Mouse (Mus musculus) splenic B cell, adult 2 months (primary cell): ENCODE data around the gene Gm20479.

Source experiments
- DNase-seq: peaks from one replicate; pipeline ENCODE4 v3.0.0-alpha.2; 2011; ENCODE audit warnings: low read depth, low spot score
- H3K27me3 ChIP-seq: 2 replicates; pipeline ENCODE4 v1.6.1; 2012; ENCODE audit warnings: mild to moderate bottlenecking, low read length, moderate library complexity, mixed read lengths; ENCODE audit not compliant: control insufficient read depth, poor library complexity, insufficient read depth, severe bottlenecking
- H3K36me3 ChIP-seq: 2 replicates; pipeline ENCODE4 v1.6.1; 2012; ENCODE audit warnings: mild to moderate bottlenecking, low read length, moderate library complexity, mixed read lengths; ENCODE audit not compliant: control insufficient read depth, poor library complexity, insufficient read depth, severe bottlenecking

The Gm20479 gene

GRCm38 (mm10) chr7:27323001-27323400 lies 34.2 kb downstream of the Gm20479 start:
- DNase-seq, result no peak
- Histone ChIP-seq H3K36me3 (no peaks in the 10 kb centered on the region), H3K27me3 (no peaks in the 10 kb centered on the region; the same call in 1 of the 2 replicates)

DNA sequence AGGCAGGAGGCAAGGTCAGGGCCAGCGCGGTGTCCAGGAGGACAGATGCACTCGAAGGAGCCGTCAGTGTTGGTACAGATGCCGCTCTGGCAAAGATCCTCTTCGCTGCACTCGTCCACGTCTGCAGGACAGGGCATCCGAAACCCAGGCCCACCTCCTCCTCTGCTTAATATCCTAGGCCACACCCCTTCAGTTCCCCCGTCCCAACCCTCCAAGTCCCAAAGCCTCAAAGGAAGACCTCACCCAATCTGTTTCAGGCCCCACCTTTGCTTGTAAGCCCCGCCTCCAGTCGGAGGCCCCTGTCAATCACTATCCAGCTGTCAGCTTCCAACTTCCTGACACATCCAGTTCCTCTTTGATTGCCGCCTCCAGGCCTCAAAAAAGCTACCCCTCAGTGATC lies 34.9 kb downstream of the Gm20479 start:
- Histone ChIP-seq H3K27me3 (no peaks in the 10 kb centered on the region; the same call in 1 of the 2 replicates), H3K36me3 (no peaks in the 10 kb centered on the region)
- DNase-seq, result no peak

DNA sequence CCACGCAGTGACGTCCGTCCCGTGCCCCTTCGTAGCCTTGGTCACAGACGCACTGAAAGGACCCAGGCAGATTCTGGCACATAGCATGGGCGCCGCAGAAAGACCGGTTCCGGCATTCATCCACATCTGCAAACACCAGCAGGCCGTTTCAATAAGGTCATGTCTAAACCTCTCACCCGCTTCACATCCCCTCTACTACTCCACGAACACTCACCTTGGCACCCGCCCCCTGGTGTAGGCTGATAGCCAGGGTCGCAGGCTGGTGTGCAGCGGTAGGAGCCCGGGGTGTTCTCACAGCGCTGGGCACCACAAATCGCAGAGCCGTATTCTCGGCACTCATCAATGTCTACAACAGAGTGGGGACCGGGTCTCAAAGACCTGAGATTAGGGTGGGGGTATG lies 37.8 kb downstream of the Gm20479 start:
- DNase-seq, result no peak
- Histone ChIP-seq H3K36me3 (no peaks in the 10 kb centered on the region), H3K27me3 (no peaks in the 10 kb centered on the region; the same call in 1 of the 2 replicates)

GRCm38 (mm10) chr7:27315958-27316357 lies 41.3 kb downstream of the Gm20479 start:
- DNase-seq, result no peak
- Histone ChIP-seq H3K36me3 (no peaks in the 10 kb centered on the region), H3K27me3 (no peaks in the 10 kb centered on the region; the same call in 1 of the 2 replicates)

GRCm38 (mm10) chr7:27314393-27314792 lies 42.8 kb downstream of the Gm20479 start:
- peak; percentile 10 for DNase-seq
- H3K27me3 ChIP-seq, result no peaks in the 10 kb centered on the region

DNA sequence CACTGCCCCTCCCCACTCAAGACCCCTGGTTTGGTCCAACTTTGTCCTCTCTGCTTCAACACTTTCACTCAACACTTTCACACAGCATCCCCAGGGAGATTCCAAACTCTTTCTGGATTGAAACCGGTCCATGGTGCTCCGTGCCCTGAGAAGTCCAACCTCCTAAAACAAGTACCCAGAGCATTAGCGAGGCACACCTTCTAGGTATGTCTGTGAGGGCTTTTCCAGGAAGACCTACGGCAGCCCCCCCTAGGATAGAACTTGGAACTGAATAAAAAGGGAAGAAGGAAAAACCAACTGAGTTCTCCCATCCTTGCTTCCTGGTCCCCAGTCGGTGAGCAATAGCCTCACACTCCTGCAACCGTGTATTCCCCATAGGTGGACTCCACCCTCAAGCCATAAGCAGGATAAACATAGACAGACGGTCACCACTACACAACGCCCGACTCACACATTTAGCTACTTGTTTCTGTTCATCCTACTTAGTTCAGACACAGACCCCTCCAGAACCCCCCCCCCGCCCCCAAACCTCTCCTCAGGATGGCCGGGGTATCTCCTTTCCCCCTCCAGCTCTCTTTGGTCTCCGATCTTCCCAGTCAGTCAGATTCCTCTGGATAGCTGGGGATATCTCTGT lies 45.5 kb downstream of the Gm20479 start:
- DNase-seq, result no peak
- Histone ChIP-seq H3K27me3 (no peaks in the 10 kb centered on the region), H3K36me3 (no peaks in the 10 kb centered on the region)

More at GRCm38 (mm10) chr7:27314393-27314792, 42.8 kb downstream of the Gm20479 start:
- H3K36me3 ChIP-seq, result no peaks in the 10 kb centered on the region

DNA sequence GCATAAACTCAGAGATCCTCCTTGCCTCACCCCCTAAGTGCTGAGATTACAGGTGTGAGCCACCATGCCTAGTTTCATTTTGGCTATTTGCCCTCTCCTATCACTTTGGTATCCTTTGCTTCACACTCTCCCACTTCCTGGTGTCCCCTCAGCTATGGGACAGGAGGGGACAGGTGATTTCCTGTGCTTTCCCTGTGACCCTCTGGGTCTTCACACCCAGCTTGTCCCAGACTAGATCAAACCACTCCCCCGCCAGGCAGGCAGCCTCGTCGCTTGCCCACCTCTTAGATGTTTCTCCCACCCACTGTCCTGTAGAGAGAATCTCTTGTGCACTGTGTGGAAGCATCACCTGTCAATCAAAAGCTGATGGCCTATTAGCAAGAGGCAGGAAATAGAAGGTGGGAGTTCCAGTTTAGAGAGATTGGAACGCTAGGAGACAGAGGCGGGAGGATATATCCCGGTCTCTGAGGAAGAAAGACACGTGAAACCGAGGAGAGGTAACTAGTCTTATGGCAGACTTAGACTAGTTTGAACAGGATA lies 46.2 kb downstream of the Gm20479 start:
- H3K36me3 ChIP-seq, result no peaks in the 10 kb centered on the region
- no peaks in the 10 kb centered on the region for H3K27me3 ChIP-seq
- DNase-seq, result no peak

GRCm38 (mm10) chr7:27310306-27310705 lies 46.9 kb downstream of the Gm20479 start:
- DNase-seq, result no peak

GRCm38 (mm10) chr7:27309832-27310231 lies 47.4 kb downstream of the Gm20479 start:
- Histone ChIP-seq H3K27me3 (no peaks in the 10 kb centered on the region), H3K36me3 (no peaks in the 10 kb centered on the region)
- DNase-seq, result no peak

More at GRCm38 (mm10) chr7:27310306-27310705, 46.9 kb downstream of the Gm20479 start:
- H3K27me3 ChIP-seq, result no peaks in the 10 kb centered on the region
- no peaks in the 10 kb centered on the region for H3K36me3 ChIP-seq

GRCm38 (mm10) chr7:27308821-27309549 lies 48.2 kb downstream of the Gm20479 start:
- DNase-seq, result no peak
- H3K36me3 ChIP-seq, result no peaks in the 10 kb centered on the region
- no peaks in the 10 kb centered on the region for H3K27me3 ChIP-seq

- Histone ChIP-seq H3K27me3 (no peaks in the 10 kb centered on the region), H3K36me3 (no peaks in the 10 kb centered on the region)
- no peak for DNase-seq
Measured at GRCm38 (mm10) chr7:27307551-27307950, 49.7 kb downstream of the Gm20479 start.

- H3K27me3 ChIP-seq, result no peaks in the 10 kb centered on the region
- no peaks in the 10 kb centered on the region for H3K36me3 ChIP-seq
- DNase-seq, result peak; percentile 33
Measured at GRCm38 (mm10) chr7:27306161-27307160, 50.8 kb downstream of the Gm20479 start.

DNA sequence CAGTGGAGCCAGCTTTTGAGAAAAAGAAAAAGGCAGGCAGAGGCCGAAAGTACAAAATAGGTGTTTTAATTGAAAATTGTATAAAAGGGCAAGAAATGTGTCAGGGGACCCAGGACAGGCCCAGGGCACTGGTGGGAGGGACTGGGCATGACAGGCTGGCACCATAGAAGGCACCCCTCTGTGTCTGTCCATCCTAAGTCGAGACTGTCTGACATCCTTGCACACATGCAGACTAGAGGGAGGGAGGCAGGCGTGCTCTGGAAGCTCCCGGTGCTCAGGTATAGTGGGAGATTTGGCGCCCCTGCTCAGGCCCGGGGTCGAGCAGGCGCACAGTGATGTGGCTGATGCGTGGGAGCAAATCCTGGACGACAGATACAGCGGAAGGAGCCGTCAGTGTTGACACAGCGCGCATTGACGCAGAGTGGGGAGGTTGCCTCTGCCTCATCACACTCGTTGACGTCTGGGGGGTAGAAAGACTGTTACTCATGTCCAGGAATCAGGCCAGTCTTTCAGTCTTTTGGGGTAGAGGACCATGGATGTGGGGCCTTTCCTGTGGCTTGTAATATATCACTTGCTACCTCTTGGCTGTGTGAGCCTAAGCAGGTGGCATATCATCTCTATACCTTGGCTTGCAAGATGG lies 52.0 kb downstream of the Gm20479 start:
- no peak for DNase-seq
- Histone ChIP-seq H3K27me3 (no peaks in the 10 kb centered on the region), H3K36me3 (no peaks in the 10 kb centered on the region)
